Mouse (Mus musculus): ENCODE results near the gene Tgfbr3. TPM values are rescaled to one million over a fixed set of nuclear protein-coding genes. Genes with fewer than 3 reads are reported as not detected.
A peak's percentile ranks its signal among the peaks of the same experiment; 100 is the strongest.

The Tgfbr3 gene
- polyA plus RNA-seq, 1 experiment: 7.5 TPM

- 81% methylated on average over 11 of the region's 11 CpGs for WGBS
- Histone ChIP-seq H3K4me3 (ENCODE audit: low read depth, low read length) (no peak overlapping the region), H3K4me1 (ENCODE audit: control insufficient read depth, insufficient read depth, insufficient read length, low read length) (peaks cover 2% of the 10 kb centered on the region; the same call in 1 of the 2 replicates), H3K27me3 (ENCODE audit: control insufficient read depth, insufficient read depth, low read length) (no peaks in the 10 kb centered on the region), H3K27ac (ENCODE audit: insufficient read depth, low read depth, low read length) (no peak overlapping the region), H3K36me3 (ENCODE audit: control insufficient read depth, insufficient read depth, low read length) (no peaks in the 10 kb centered on the region)
- TF ChIP-seq POLR2A (IDR thresholded peaks at IDR 0.05; ENCODE audit: low read depth, low read length): no peak
These were observed 9.4 kb upstream of the Tgfbr3 start for GRCm38 (mm10) chr5:107298854-107299253.

GRCm38 (mm10) chr5:107296512-107297322 lies 7.3 kb upstream of the Tgfbr3 start:
- peak overlapping the region; percentile 31; the same call in 1 of the 2 replicates for H3K4me3 ChIP-seq (ENCODE audit: low read depth, low read length)
- H3K27me3 ChIP-seq (ENCODE audit: control insufficient read depth, insufficient read depth, low read length): no peaks in the 10 kb centered on the region; the same call in 1 of the 2 replicates
- WGBS: 32% methylated on average over 9 of the region's 9 CpGs
- no peaks in the 10 kb centered on the region for H3K36me3 ChIP-seq (ENCODE audit: control insufficient read depth, insufficient read depth, low read length)
- TF ChIP-seq CTCF (IDR thresholded peaks at IDR 0.05; ENCODE audit: extremely low read depth, insufficient read length, insufficient replicate concordance, low read depth, low read length): no peak
- TF ChIP-seq POLR2A (IDR thresholded peaks at IDR 0.05; ENCODE audit: low read depth, low read length): no peak
- H3K27ac ChIP-seq (ENCODE audit: insufficient read depth, low read depth, low read length): no peak overlapping the region
- H3K4me1 ChIP-seq (ENCODE audit: control insufficient read depth, insufficient read depth, insufficient read length, low read length): peaks cover 2% of the 10 kb centered on the region; the same call in 1 of the 2 replicates

GRCm38 (mm10) chr5:107295817-107296511 lies 6.5 kb upstream of the Tgfbr3 start:
- Histone ChIP-seq H3K27me3 (ENCODE audit: control insufficient read depth, insufficient read depth, low read length) (no peaks in the 10 kb centered on the region; the same call in 1 of the 2 replicates), H3K36me3 (ENCODE audit: control insufficient read depth, insufficient read depth, low read length) (no peaks in the 10 kb centered on the region), H3K4me3 (ENCODE audit: low read depth, low read length) (peak overlapping the region; percentile 31; the same call in 1 of the 2 replicates), H3K4me1 (ENCODE audit: control insufficient read depth, insufficient read depth, insufficient read length, low read length) (peaks cover 2% of the 10 kb centered on the region; the same call in 1 of the 2 replicates), H3K27ac (ENCODE audit: insufficient read depth, low read depth, low read length) (0 out of 2 replicates have a peak overlapping the region, but pooled peaks have one; percentile 29)
- WGBS: 35% methylated on average over 16 of the region's 16 CpGs
- TF ChIP-seq CTCF (IDR thresholded peaks at IDR 0.05; ENCODE audit: extremely low read depth, insufficient read length, insufficient replicate concordance, low read depth, low read length): no peak
- TF ChIP-seq POLR2A (IDR thresholded peaks at IDR 0.05; ENCODE audit: low read depth, low read length): no peak

GRCm38 (mm10) chr5:107295061-107295816 lies 5.8 kb upstream of the Tgfbr3 start:
- Histone ChIP-seq H3K36me3 (ENCODE audit: control insufficient read depth, insufficient read depth, low read length) (no peaks in the 10 kb centered on the region), H3K27ac (ENCODE audit: insufficient read depth, low read depth, low read length) (0 out of 2 replicates have a peak overlapping the region, but pooled peaks have one; percentile 29), H3K4me1 (ENCODE audit: control insufficient read depth, insufficient read depth, insufficient read length, low read length) (peaks cover 2% of the 10 kb centered on the region; the same call in 1 of the 2 replicates), H3K27me3 (ENCODE audit: control insufficient read depth, insufficient read depth, low read length) (no peaks in the 10 kb centered on the region; the same call in 1 of the 2 replicates), H3K4me3 (ENCODE audit: low read depth, low read length) (no peak overlapping the region)
- 13% methylated on average over 8 of the region's 8 CpGs for WGBS
- TF ChIP-seq CTCF (IDR thresholded peaks at IDR 0.05; ENCODE audit: extremely low read depth, insufficient read length, insufficient replicate concordance, low read depth, low read length): no peak
- no peak for TF ChIP-seq POLR2A (IDR thresholded peaks at IDR 0.05; ENCODE audit: low read depth, low read length)

GRCm38 (mm10) chr5:107294041-107294440 lies 4.6 kb upstream of the Tgfbr3 start:
- Histone ChIP-seq H3K4me1 (ENCODE audit: control insufficient read depth, insufficient read depth, insufficient read length, low read length) (peaks cover 3% of the 10 kb centered on the region), H3K36me3 (ENCODE audit: control insufficient read depth, insufficient read depth, low read length) (no peaks in the 10 kb centered on the region), H3K27me3 (ENCODE audit: control insufficient read depth, insufficient read depth, low read length) (peaks cover 7% of the 10 kb centered on the region), H3K27ac (ENCODE audit: insufficient read depth, low read depth, low read length) (no peak overlapping the region), H3K4me3 (ENCODE audit: low read depth, low read length) (no peak overlapping the region)
- TF ChIP-seq CTCF (IDR thresholded peaks at IDR 0.05; ENCODE audit: extremely low read depth, insufficient read length, insufficient replicate concordance, low read depth, low read length) (no peak), POLR2A (IDR thresholded peaks at IDR 0.05; ENCODE audit: low read depth, low read length) (no peak)
- 88% methylated on average over 4 of the region's 4 CpGs for WGBS

GRCm38 (mm10) chr5:107289986-107290385 lies 557 bp upstream of the Tgfbr3 start:
- 62% methylated on average over 8 of the region's 8 CpGs for WGBS
- no peak overlapping the region for H3K27ac ChIP-seq (ENCODE audit: insufficient read depth, low read depth, low read length)
- no peaks in the 10 kb centered on the region for H3K36me3 ChIP-seq (ENCODE audit: control insufficient read depth, insufficient read depth, low read length)
- TF ChIP-seq POLR2A (IDR thresholded peaks at IDR 0.05; ENCODE audit: low read depth, low read length) (no peak), CTCF (IDR thresholded peaks at IDR 0.05; ENCODE audit: extremely low read depth, insufficient read length, insufficient replicate concordance, low read depth, low read length) (no peak)
- H3K4me1 ChIP-seq (ENCODE audit: control insufficient read depth, insufficient read depth, insufficient read length, low read length): peaks cover 4% of the 10 kb centered on the region; the same call in 1 of the 2 replicates
- H3K27me3 ChIP-seq (ENCODE audit: control insufficient read depth, insufficient read depth, low read length): peaks cover 17% of the 10 kb centered on the region
- no peak overlapping the region for H3K4me3 ChIP-seq (ENCODE audit: low read depth, low read length)

Measured in small intestine, adult 2 months (tissue).